Mouse (Mus musculus) natural killer cell, adult 2 months (primary cell): ENCODE measurements around the gene Pcare.
"Not testable (repeated sequence)": the region's sequence is repeated elsewhere in the genome, so short reads cannot be mapped to it uniquely, and the experiment has no call there.

Source experiments
- DNase-seq, 2 experiments: peaks; one replicate each; pipeline ENCODE4 v3.0.0; 2022; ENCODE audit warnings: low spot score in 2 of 2

Pcare gene

DNA sequence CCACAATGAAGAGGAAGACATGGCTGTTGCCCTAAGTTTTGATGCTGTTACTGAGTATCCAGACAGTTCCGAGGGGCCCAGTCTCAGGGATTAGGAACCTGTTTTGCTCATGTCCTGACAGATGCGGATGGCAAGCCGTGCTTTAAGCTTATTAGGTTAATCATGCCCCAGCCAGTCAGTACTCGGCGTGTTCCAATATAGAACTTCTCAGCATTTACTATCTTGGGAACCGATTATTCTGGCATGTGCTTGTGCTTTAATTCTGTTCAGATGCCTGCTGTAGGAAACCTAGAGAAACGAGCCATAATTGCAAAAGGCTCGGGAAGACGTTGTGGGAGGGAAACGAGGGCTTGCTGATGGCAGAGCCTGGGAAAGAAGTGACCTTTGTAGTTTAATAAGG is at the start of gene Pcare:
Pcare (minus strand) TSS at position 64 of the 400 bp plus-strand sequence.
- DNase-seq: no peak

DNA sequence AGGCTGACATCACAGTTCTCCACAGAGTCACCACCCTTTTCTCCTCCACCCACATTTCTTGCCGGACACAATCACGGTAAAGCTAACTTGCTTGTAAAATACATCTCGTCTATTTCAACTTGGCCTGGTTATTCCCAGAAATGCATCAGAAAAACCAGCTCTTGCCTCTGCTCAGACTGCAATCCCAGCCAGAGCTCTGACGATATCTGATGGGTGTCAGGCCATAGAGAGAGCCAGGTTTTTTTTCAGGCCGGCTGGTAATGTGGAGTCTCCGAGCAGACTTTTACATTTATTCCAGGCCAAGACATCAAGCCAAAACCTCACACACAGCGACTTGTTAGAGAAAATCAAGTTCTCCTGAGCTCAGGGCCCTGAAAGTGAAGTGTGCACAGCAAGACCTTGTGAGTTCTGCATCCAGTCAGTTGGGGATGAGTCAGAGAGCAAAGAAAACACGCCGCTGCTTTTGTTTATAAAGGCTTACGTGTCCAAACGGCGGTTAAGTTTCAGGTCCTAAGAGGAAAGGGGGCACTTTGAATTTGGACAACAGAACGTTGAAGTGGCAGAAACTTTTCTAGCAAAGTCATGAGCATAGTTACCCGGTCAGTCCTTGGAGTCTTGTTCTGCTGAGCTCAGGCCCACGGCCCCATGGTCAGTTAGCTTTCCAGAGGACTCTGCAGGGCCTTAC is 43.0 kb upstream of the Pcare start:
- DNase-seq: no peak

DNA sequence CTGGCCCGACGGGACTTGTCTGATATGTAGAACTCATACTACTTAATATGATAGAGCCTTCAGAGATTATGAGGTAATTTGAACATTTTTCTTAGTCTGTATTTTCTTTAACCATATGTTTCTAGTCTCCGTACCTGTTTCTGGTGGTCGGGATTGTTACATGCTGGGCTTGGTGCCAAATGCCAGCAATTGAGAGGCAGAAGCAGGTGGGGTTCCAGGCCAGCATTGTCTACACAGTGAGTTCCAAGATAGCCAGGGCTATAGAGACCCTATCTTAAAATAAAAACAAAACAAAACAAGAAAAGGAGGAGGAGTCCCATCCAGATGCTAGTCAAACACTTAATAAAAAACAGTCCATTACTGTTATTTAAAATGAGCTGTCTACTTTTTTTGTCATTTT is 38.9 kb upstream of the Pcare start:
- DNase-seq: no peak

DNA sequence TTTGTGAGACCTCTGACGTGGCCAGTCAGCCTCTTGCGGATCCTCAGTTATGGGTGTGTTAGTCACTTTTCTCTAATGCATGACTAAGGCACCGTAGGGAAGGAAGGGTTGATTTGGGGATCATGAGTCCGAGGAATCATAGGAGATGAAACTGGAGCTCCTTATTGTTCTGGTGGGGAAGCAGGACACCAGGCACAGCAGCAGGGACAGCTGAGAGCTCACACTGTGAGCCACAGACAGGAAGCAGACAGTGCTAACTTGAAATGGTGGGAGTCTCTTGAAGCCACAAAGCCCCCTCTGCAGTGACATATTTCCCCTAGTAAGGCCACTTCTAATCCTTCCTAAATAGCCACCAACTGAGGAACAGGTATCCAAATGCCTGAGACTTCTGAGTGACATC is 38.4 kb upstream of the Pcare start:
- DNase-seq: no peak

DNA sequence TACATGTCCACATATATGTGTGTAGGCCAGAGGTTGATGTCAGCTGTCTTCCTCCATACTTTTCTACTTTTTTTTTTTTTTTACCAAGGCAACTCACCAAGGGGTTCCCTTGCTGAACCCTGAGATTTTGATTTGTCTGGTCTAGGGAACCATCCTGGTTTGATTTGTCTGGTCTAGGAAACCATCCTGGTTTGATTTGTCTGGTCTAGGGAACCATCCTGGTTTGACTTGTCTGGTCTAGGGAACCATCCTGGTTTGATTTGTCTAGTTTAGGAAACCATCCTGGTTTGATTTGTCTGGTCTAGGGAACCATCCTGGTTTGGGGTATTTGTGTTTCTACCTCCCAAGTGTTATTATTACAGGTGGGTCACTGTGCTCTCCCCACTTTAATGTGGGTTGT is 33.8 kb upstream of the Pcare start:
- no peak for DNase-seq

DNA sequence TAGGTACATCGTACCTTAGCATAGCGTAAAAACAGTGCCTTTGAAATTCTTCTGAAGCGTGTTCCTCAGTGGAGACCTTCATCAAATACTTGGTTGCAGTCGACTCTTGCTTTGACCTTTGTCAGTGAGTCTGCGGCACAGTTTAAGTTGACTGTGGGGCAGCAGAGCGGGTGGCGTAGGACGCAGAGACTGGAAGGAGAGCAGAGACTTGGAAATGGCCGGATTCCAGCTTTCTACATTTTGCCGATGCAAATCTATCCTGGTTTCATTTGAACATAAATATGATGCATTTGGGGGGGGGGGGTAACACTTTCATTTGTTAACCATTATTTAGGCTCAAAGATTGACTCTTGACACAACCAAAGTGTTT is 30.7 kb upstream of the Pcare start:
- no peak for DNase-seq

DNA sequence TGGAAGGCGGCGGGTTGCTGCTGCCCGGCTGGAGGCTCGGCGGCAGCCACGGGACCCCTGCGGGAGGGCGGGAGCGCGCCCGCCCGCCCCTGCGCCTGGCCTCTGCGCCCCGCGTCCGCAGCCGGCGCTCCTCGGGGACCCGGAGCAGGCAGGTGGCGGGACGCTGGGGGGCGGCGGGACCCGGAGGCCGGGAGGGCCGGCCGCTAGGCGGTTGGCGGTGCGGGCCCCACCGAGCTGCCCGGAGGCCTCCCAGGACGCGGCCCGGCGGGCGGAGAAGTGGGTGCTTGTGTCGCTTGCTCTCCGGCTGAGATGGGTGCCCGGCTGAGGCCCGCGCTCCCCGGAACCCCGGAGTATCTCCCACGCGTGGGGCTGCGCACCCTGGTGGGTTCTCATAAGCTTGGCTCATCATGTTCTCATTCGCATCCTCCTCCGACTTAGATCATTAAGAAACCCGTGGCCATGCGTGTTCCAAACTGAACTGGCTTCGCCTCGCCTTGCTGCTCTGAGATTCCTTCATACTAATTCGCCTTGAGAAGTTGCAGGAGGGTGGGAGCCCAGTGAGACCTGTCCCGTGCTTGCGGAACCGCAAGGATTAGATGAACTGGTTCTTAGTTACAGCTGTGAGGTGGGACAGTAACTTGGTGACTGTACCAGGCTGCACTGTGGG is 30.1 kb upstream of the Pcare start:
- no peak for DNase-seq

DNA sequence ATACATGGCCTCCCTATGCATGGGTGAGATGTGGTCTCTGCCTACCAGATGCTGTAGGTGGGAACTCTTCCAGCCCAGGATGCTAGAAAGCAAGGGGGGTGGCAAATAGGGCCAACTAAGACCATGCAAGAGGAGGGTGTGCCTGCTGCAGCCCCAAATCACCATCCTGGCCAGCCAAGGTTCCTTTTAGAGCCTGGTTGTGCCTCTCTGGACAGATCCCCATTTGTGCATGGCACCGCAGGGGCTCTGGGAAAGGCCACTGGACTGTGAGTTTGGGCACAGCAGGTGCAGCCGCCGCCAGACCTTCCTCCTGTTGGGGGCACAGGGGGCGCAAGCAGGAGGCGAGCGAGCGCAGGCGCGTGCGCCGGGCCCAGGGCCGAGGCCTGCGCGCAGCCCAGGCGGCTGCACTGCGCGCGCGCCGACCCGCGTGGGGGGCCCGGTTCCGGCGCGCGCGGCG is 29.6 kb upstream of the Pcare start:
- no peak for DNase-seq

DNA sequence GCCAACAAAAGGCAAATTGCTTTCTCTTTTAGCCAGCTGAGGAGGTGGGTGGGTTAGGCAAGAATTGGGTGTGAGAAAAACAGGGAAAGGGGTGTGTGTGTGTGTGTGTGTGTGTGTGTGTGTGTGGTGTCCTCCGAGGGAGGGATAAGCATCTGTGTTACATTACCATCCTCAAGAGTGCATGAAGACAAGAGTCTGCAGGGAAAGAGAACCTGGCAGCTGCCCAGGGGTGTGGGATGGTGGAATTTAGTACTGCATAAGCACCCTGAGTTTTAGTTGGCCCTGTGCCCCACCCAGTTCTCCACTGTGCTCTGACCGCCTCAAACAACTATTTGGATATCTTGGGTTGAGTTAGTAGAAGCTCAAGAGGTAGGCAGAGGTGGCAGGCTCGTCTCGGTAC is 28.3 kb upstream of the Pcare start:
- DNase-seq: no peak

DNA sequence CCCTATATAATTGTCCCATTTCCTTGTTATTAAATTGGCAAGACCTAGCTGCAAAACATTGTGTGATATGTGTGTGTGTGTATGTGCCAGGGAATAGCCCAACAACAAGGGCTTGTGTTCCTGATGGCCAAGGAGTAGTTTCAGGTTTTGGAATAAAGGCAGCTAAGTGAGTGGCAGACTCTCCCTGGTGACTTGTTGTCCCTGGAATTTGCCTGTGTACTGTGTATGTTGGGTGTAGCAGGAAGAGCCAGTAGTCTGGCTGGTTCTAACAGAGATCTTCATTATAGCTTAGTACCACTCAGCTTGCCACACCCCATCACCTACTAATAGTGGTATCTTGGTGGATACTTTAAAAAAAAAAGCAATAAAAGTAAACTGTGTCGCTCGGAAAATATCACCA is 27.8 kb upstream of the Pcare start:
- no peak for DNase-seq

DNA sequence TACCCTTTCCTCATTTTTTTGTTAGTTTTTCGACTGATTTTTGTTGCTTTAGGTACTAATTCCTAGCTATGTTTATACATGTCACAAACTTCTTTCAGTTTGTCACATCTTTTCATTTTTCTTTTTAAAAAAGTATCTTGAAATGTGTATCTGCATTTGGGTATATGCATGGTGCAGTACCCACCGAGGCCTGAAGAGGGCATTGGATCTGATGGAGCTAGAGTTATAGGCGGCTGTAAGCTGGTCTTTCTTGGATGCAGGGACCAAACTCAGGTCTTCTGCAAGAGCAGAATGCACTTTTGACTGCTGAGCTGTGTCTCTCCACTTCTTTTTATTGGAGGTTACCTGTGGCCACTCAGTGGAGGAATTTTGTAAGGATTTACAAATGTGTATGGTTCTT is 26.0 kb upstream of the Pcare start:
- no peak for DNase-seq

DNA sequence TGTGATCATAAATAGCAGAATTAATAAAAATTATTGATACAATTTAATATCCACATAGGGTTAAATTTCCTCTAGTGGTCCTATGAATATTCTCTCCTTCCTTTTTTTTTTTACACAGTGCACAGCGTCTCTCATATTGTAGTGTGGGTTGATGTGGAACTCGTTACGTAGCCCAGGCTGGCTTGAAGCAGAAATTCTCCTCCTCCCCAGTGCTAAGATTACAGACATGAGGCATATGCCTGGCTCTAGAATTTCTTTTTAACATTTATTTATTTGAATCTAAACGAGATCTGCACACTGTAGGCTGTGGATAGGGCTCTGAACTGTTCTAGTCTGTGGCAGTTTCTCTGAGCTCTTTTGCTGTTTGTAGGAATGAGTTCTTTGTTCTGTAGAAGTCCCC is 22.6 kb upstream of the Pcare start:
- no peak for DNase-seq

DNA sequence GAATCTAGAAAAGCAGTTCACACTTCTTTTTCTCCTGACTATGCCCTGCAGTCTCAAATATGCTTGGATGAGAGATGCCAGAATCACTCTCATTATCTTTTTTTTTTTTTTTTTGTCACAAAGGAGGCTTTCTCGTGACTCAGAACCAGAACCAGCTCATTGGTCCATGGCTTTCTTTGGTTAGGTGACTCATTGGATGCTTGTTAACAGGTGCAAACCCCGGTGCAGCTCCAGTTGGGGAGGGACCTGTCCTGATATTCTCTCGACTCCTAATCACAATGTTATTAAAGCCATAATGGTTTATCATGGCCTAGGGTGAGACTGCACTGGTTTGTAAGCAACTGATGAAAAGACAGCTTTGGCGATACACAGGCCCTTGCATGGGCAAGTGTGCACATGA is 21.5 kb upstream of the Pcare start:
- DNase-seq: no peak

DNA sequence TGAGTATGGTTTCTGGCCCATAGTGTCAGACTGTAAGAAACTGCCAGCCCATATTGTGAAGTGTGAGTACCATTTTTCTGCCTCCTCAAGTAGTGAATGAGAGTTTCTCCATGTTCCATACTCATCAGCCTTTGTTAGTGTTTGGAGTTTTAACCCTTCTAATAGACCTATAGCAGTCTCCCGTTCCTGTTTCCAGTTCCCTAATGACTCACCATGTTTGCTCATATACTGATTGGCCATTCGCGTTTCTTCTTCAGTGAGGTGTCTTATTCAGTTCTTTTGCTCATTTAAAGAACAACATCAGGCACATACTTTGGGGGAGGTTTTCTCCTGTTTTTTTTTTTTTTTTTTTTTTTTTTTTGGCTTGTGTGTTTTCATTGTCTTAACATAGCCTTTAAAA is 18.0 kb upstream of the Pcare start:
- DNase-seq: no peak

DNA sequence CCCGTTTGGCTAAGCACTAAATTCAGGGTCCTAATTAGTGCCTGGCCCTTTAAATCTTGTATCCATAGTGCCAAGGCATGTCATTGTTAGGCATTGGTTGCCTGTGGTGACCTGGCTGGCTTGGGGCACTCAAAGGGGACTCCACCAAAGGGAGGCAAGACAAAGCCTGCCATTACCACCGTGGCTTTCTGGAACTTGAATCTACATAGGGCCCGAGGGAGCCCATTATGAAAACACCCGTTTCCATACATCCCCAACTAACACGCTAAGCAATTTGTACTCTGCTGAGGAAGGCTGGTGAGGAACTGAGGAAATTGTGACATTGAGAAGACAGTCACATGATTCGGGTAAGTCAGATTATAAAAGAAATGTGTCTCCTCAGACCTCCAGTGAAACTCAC is 16.9 kb upstream of the Pcare start:
- DNase-seq: no peak

DNA sequence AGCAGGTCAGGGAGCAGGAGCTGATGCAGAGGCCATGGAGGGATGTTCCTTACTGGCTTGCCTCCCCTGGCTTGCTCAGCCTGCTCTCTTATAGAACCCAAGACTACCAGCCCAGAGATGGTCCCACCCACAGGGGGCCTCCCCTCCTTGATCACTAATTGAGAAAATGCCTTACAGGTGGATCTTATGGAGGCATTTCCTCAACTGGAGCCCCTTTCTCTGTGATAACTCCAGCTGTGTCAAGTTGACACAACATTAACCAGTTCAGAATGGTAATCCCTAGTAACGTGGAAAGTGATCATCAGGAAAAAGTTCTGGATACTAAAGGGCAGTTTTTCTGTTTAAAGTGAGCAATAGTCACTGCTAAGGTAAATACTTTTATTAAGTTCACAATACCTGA is 15.5 kb upstream of the Pcare start, which contains the start of gene Clip4:
Clip4 (plus strand) TSS at position 301 of the 400 bp plus-strand sequence.
- DNase-seq: not testable (repeated sequence)

DNA sequence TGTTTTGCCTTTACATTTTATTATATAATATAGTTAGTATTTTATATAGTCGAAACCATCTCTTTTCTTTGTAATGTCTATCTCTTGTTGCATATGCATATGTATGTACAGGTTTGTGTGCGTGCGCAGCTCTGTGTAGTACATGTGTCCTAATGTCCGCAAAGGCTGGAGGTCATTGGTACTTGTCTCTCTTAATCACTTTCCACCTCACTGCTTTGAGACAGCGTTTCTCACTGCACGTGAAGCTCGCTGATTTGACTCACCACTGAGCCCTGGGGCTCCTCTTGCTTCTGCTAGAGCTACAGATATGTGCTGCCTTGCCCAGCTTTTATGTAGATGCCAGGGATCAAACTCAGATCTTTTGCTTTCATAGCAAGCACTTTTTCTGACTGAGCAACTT is 7.8 kb upstream of the Pcare start:
- no peak for DNase-seq

DNA sequence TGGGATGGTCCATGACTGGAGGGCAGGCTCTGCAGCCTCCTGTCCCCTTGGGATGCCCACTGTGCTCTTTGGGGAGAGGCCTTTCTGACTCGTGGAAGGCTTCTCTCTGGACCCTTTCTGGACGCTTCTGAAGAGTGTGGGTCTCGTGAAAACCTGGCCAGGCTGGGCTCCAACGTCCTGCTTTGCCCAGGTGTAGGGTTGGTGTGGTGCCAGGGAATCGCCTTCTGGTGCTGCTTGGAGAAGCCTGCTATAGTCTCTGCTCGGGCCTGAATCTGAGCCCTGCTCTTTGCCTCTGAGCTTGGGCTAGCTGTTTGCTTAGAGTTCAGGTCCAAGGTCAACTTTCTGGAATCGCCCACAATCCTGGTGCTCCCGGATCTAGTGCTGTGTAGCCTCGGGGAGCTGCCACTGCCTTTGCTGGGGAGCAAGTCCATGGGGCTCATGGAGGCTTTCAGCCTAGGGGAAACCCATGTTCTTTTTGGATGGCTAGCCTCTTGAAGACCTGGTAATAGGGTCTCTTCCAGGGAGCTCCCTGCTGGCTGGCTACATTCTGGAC is 3.0 kb downstream of the Pcare start:
- DNase-seq: no peak

DNA sequence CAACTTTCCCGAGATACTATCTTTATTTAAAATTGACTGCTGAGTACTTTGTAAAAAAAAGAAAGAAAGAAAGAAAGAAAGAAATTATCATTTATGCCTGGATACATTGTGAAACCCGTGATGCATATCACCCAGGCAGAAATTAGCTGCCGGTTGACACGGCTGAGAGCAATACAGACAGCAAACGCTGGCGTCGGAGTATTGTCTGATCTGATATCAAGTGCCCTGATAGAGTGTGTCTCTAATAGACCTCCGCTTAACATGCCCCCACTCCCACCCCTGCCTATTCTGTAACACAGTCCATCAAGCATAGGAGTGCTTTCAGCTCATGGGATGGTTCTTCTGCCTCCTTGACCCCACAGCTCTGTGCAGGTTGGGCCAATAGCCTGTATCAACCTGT is 5.1 kb downstream of the Pcare start:
- DNase-seq: no peak

DNA sequence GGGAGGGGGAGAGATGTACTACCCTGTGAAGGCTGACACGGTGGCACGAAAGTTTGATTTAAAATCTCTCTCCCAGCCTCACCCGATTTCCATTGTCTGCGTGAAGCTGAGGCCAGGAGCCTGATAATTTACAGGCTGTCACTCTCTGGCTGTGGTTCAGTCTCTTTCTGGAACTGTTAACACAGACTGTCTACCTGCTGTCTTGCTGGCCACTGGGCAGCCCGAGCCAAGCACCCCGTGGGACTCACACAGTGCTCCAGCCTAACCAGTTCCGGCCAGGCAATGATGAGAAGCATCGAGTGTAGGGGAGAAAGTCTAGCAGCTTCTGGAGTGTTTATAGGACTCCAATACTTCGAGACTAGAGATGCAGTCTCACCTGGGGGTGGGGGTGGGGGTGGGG is 6.6 kb downstream of the Pcare start:
- DNase-seq: no peak

DNA sequence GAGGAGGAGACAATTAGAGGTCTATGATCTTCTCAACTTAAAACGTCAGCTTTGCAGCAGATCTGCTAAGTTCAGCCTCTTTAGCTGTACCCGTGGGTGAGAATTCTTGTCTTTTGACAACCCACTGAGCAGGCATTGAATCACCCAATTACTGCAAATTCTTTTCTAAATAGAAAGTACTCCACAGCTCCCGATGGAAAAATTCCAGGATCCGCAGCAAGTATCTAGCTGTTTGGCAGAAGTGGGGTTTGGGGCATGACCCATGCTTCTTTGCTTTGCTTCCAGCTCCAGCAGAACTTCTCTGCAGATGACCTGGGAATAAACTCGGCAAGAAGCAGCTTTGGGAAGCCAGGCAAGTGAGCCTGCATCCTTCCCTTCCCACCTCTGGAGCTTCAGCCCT is 9.8 kb downstream of the Pcare start:
- no peak for DNase-seq

DNA sequence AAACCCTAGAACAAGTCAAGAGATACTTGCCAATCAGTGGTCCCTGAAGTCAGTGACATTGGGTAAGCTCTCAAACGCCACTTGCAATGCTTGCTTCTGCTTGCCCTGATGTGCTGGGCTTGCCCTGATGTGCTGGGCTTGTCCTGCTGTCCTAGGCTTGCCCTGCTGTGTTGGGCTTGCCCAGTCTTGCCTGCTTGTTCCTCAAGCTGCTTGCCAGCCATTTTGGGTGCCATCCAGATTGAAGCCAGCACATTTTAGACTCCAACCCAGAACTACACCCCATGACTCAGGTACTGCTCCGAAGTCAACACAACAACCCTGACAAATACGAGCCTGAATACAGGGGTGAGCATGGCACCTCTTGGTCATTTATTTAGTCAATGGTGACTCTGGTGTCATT is 10.5 kb downstream of the Pcare start:
- no peak for DNase-seq

DNA sequence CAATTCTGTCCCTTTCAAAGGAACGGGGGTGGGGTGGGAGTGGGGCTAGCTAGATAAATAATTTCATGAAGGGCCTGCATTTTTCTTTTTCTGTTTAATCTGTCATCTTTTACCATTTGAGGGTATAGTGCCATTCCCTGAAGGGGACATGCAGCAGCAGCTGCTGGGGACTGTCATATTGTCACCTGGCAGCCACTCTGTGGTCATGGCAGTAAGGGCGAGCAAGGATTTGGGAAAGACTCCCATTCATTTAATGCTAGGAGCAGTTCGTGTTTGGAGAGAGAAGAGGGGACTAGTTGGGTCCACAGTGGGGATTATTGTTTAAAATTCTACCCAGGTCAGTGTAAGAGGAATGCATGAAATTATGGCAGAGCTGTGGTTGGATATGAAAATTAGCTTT is 16.3 kb downstream of the Pcare start:
- DNase-seq: no peak
